Mouse (Mus musculus) right cerebral cortex, adult 18-20 months (tissue): ENCODE results near the gene Arl3.

Source experiments
- DNase-seq: peaks from one replicate; pipeline ENCODE4 v3.0.0; 2022; ENCODE audit warnings: mixed read lengths

Arl3 gene

GRCm38 (mm10) chr19:46572951-46573937 is at the start of gene Arl3, which contains the start of gene Sfxn2:
Arl3 (minus strand) TSS chr19:46573198.
Sfxn2 (plus strand) TSS chr19:46573365.
- DNase-seq = peak; percentile 96

DNA sequence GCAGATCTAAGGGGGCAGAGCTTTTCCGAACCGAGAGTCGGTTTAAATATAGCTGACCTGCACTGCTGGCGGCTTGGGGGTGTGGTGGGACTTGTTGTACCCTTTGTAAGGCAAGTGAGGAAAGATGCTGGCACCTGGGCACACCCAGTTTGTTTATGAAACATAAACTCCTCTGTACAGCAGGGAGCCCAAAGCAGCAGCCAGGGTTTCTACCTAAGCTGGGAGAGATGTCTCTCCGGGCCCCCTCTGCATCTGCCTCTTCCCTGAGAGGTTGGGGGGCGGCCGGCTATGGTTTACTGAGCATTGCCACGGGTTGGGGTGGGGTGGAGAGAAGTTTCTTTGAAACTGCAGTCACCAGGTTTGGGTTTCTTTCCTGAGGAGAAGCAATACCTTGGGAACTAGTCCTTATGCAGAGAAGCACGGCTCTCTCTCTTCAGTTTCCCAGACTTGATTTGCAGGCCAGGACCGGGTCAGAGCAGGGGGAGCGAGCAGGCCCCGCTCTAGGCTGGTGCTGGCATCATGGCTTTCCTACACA is 49.7 kb upstream of the Arl3 start:
- no peak for DNase-seq

- DNase-seq = peak; percentile 49
Measured at GRCm38 (mm10) chr19:46621236-46622183, 48.5 kb upstream of the Arl3 start.

GRCm38 (mm10) chr19:46620016-46620808 is 47.2 kb upstream of the Arl3 start:
- DNase-seq = peak; percentile 81

DNA sequence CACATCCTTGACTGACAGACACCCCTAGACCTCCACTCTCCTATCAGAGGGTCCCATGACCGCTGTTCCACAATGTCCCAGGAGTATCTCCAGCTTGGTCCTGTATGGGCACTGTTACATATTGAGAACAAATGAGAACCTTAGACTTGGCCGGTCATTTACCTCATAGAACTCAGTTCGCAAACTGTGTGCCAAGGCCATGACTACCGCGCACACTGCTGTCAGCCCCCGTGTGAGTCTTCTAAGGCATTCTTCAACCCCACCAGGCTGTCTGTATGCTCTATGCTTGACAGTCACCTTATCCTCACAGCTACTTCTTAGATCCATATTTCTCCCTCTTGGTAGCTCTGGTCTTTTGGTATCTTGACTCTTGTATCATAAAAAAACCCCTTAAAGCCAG is 46.5 kb upstream of the Arl3 start:
- no peak for DNase-seq

DNA sequence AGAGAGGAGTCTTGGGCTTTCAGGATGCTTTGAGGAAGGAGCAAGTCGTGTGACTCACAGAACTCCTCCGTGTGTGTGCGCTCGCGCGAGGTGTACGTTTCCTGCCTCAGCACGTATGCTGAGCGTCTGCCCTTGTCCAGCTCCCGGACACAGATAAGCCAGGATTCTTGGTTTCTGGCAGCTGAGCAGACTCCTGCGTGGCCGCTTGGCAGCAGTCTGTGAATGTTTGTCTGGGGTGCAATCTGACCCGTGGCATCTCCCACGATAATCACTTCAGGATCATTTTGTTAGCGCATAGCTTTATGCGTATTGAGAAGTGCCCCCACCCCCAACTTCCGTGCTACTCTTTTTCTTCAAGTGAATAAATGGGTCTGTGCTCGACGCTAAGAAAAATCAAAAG is 46.0 kb upstream of the Arl3 start:
- DNase-seq = peak; percentile 33

- no peak for DNase-seq
Measured at GRCm38 (mm10) chr19:46618322-46618721, 45.3 kb upstream of the Arl3 start.

- DNase-seq = no peak
Measured at GRCm38 (mm10) chr19:46617361-46617760, 44.4 kb upstream of the Arl3 start.

- DNase-seq = no peak
Measured at GRCm38 (mm10) chr19:46616378-46616777, 43.4 kb upstream of the Arl3 start.

GRCm38 (mm10) chr19:46608158-46608557 is 35.2 kb upstream of the Arl3 start:
- DNase-seq = no peak

- peak; percentile 28 for DNase-seq
Measured at GRCm38 (mm10) chr19:46607424-46607823, 34.4 kb upstream of the Arl3 start.

GRCm38 (mm10) chr19:46606718-46607117 is 33.7 kb upstream of the Arl3 start:
- no peak for DNase-seq

GRCm38 (mm10) chr19:46602406-46602805 is 29.4 kb upstream of the Arl3 start:
- DNase-seq = no peak

DNA sequence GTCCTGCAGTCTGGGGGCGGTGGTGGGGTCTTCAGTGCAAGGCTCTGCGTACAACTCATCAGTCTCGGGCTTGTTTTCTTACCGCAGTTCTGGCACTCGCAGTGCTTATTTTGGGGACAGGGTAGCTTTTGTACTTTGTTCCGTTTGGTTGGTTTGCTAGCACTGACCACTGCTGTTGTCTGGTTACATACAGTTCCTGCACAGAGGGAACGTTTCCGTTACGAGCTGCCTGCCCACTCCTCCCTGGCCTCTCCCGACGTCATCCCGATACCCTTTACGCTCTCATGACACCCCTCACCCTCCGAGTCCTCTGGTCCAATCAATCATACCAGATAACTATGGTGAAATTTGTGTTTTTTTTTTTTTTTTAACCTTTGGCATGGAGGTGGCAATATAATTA is 28.5 kb upstream of the Arl3 start:
- no peak for DNase-seq

DNA sequence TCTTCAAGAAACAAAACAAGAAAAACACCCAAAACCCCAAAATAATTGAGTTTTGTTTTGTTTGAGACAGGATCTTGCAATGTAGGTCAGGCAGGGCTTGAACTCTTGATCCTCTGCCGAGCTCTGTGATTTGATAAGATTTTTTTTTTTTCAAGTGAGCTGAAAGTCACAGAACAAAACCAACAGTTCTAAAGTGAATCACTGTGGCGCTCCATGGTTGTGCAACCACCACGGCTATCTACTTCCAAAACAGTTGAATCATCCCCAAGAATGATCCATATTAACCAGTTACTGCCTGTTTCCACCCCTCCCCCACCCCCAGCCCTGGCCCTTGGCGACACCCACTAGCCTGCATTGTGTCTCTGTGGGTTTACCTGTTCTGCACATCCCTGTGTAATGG is 27.4 kb upstream of the Arl3 start:
- DNase-seq = no peak

DNA sequence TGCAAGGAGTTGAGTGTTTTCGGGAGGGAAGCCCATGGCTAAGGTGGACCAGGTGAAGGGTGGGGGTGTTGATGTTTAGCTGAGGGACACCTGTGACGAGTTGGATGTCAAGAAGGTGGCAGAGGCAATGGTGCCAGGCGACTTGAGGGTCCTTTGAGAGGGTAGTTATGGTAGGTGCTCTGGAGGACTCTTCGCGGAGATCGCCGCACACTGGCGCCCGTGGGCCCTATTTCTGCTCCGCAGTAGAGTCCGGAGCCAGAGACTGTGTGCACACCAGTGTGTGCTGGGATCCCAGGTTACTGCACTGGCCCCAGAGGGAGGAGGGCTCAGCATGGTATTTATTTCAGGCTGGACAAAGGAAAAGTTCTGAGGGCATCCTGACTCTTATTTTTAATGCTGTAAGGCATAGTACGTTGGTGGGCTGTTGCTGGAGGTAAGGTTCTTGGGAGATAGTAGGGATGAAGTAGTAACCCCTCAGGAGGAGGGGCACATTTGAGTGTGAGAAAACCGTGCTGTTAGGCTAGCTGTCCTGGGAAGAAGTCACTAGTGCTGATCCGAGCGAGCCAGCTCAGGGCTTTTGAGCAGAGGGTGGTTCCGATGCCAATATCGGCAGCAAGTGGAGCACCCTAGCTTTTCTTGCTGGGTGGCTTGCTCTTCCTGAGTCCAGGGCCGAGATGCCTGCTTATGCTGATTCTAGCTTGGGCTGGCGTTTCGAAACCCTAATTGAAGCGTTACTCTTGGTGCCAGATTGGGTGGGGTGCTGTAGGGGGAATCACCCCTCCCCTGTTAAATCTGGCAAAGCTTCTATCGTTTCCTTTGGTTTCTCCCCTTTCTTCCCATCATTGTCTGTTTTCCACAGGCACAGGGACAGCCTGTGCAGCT is 26.6 kb upstream of the Arl3 start:
- peak; percentile 18 for DNase-seq

DNA sequence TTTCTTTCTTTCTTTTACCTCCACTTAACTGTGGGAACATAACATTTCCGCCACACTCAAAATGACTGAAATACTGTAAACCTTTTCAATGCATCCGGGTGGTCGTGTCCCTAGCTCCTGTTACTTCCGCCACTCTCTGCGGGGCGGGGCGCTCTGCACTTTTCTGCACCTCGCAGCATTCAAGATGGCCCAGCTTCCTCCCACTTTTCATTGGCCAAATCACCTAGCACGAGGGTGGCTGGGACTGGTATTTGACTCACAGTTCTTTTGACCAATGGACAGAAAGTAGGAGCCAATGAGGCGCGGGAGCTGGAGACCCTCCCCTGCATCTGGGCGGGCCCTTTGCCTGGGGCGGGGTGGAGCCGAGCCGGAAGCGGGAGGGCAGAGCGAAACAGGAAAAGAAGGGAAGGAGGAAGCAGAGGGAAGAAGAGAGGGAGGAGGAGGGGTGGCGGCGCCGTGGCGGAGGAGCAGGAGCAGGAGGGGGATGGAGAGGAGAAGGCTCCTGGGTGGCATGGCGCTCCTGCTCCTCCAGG is 25.8 kb upstream of the Arl3 start, which contains the start of gene Wbp1l:
TSS of gene Wbp1l (plus strand) at position 365 of the 533 bp plus-strand sequence.
- peak; percentile 99 for DNase-seq

DNA sequence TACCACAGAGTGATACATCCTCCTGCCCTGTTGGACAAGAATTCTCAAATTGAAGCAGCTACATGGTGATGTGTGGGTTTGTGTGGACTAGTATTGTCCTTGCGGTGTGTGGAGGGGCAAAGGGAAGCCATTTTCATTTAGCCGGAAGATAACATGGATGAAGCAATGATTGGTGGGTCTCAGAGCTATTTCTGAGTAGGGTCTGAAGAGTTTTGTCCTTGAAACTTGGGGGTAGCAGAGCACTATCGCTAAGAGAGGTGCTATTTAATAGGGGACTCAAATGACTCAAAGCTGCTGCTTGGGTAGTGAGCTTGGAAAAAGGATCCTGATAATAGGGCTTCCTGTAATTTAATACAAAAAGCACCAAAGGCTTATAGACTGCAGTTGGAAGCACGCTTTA is 25.2 kb upstream of the Arl3 start:
- no peak for DNase-seq

DNA sequence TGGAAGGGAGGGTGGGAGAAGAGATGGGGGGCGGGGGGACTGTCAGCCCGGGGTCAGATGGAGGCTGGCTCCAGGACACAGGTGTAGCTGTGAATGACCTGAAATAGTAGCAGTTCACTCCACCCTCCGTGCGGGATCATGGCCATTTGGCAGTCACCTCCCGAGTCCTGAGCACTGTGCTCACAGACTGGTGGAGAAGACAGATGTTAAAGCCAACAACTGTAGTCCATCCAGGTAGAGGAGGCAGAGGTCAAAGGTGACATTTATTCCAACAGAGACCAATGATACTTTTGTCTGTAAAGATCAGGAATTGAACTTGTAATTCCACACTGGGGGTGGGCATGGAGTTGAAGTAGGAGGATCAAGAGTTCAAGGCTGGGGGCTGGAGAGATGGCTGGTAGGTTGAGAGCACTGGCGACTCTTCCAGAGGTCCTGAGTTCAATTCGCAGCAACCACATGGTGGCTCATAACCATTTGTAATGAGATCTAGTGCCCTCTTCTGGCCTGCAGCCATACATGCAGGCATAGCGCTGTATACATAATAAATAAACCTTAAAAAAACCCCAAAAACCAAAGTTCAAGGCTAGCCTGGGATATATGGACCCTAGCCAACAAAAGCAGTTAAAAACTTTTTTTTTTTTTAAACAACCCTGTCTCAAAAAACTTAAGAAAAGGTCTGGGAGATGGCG is 19.9 kb upstream of the Arl3 start:
- DNase-seq = no peak

DNA sequence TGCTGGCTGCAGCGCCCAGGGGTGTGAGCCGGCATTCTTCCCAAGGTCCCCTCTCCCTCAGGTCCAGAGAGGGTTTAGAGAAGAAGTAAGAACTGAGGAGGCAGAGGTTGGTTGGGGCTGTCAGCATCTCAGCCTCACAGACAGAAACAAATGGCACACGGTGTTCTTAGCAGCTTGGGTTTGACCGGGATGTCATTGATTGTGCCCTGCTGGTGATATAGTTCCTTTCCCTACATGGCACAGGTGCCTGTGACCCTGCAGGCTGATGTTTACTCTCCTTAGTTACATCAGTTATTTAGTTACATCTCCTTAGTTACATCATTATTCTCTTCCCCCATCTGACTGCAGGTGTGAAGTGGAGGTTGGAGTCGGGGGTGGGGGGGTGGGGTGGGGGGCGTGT is 18.6 kb upstream of the Arl3 start:
- no peak for DNase-seq
